Mouse (Mus musculus) kidney, postnatal 25 days (tissue): ENCODE measurements around the gene Cd33.

Experiments used
- DNase-seq, 2 experiments: peaks; one replicate each; pipeline ENCODE4 v3.0.0; 2021; ENCODE audit warnings: mixed read lengths in 2 of 2

The Cd33 gene

GRCm38 (mm10) chr7:43544225-43544977 lies at the start of gene Cd33:
Gene Cd33 (minus strand): TSS chr7:43544428.
- no peak for DNase-seq

GRCm38 (mm10) chr7:43584790-43585189 lies 40.6 kb upstream of the Cd33 start:
- DNase-seq = peak in 1 of 2 experiments; percentile 21

- DNase-seq = no peak
Measured at GRCm38 (mm10) chr7:43580526-43580925, 36.3 kb upstream of the Cd33 start.

GRCm38 (mm10) chr7:43579440-43580171 lies 35.4 kb upstream of the Cd33 start, which contains the start of gene Zfp719:
Gene Zfp719 (plus strand): TSS chr7:43579610.
- DNase-seq = peak; percentile 91 to 97

- DNase-seq = no peak
Measured at GRCm38 (mm10) chr7:43571216-43571615, 27.0 kb upstream of the Cd33 start.

- DNase-seq = no peak
Measured at GRCm38 (mm10) chr7:43563300-43563699, 19.1 kb upstream of the Cd33 start.

- DNase-seq = peak in 1 of 2 experiments; percentile 46
Measured at GRCm38 (mm10) chr7:43562651-43563070, 18.4 kb upstream of the Cd33 start.

- peak; percentile 88 to 91 for DNase-seq
Measured at GRCm38 (mm10) chr7:43562006-43562633, 17.9 kb upstream of the Cd33 start, which contains the start of gene Zfp658. Gene Zfp658 (plus strand): TSS chr7:43562256.

- no peak for DNase-seq
Measured at GRCm38 (mm10) chr7:43556901-43557300, 12.7 kb upstream of the Cd33 start.

GRCm38 (mm10) chr7:43555351-43555750 lies 11.1 kb upstream of the Cd33 start:
- DNase-seq = no peak

GRCm38 (mm10) chr7:43554550-43554949 lies 10.3 kb upstream of the Cd33 start:
- no peak for DNase-seq

GRCm38 (mm10) chr7:43553153-43553552 lies 8.9 kb upstream of the Cd33 start:
- DNase-seq = no peak

GRCm38 (mm10) chr7:43548206-43548605 lies 4.0 kb upstream of the Cd33 start:
- DNase-seq = no peak

- no peak for DNase-seq
Measured at GRCm38 (mm10) chr7:43547666-43548065, 3.4 kb upstream of the Cd33 start.

GRCm38 (mm10) chr7:43545656-43546545 lies 1.7 kb upstream of the Cd33 start:
- DNase-seq = no peak

- no peak for DNase-seq
Measured at GRCm38 (mm10) chr7:43538524-43538923, 5.7 kb downstream of the Cd33 start.

- no peak for DNase-seq
Measured at GRCm38 (mm10) chr7:43532936-43533505, 11.2 kb downstream of the Cd33 start.

GRCm38 (mm10) chr7:43530216-43530785 lies 13.9 kb downstream of the Cd33 start:
- DNase-seq = no peak

GRCm38 (mm10) chr7:43525313-43525712 lies 18.9 kb downstream of the Cd33 start:
- no peak for DNase-seq

- DNase-seq = no peak
Measured at GRCm38 (mm10) chr7:43522776-43523175, 21.5 kb downstream of the Cd33 start.

GRCm38 (mm10) chr7:43518341-43518740 lies 25.9 kb downstream of the Cd33 start:
- DNase-seq = no peak

GRCm38 (mm10) chr7:43515076-43515475 lies 29.2 kb downstream of the Cd33 start:
- DNase-seq = no peak
